Mouse (Mus musculus) left cerebral cortex, postnatal 4 days (tissue): ENCODE results near the gene Oaz2. TPM values are rescaled to one million over a fixed set of nuclear protein-coding genes. Genes with fewer than 3 reads are reported as not detected.

ENCODE experiments used
- DNase-seq: peaks from one replicate; pipeline ENCODE4 v3.0.0-alpha.2; 2022
- intact Hi-C: fragments of 180-260 bp; cut with DNase I; formaldehyde crosslinking; loops from one replicate; pipeline ENCODE4 v1.15.1; 2025
- total RNA-seq, 2 experiments: library from RNA; stranded (reverse); gene quantifications; 2 replicates each; pipeline ENCODE4 v1.2.3; 2021

Oaz2 gene
- total RNA-seq: 100 to 1,000 TPM; 202 to 211 TPM

- DNase-seq: no peak
- intact Hi-C loops: no loop called here
Observed at GRCm38 (mm10) chr9:65667701-65668100, at the start of gene Oaz2. TSS of gene Oaz2 (plus strand) at chr9:65668001.

- intact Hi-C loops: no loop called here
Observed at GRCm38 (mm10) chr9:65619311-65619710, 48.5 kb upstream of the Oaz2 start.

GRCm38 (mm10) chr9:65621196-65621595 is 46.6 kb upstream of the Oaz2 start:
- no peak for DNase-seq
- intact Hi-C loops: no loop called here

More at GRCm38 (mm10) chr9:65619311-65619710, 48.5 kb upstream of the Oaz2 start:
- DNase-seq: no peak

GRCm38 (mm10) chr9:65621666-65622065 is 46.1 kb upstream of the Oaz2 start:
- intact Hi-C loops: no loop called here
- no peak for DNase-seq

- DNase-seq: no peak
- intact Hi-C loops: no loop called here
Observed at GRCm38 (mm10) chr9:65622826-65623225, 45.0 kb upstream of the Oaz2 start.

- DNase-seq: no peak
- intact Hi-C loops: no loop called here
Observed at GRCm38 (mm10) chr9:65624266-65624665, 43.5 kb upstream of the Oaz2 start.

GRCm38 (mm10) chr9:65629025-65629766 is 38.6 kb upstream of the Oaz2 start, which contains the start of gene Rbpms2:
TSS of gene Rbpms2 (plus strand) at chr9:65629648.
- intact Hi-C loops: no loop called here
- peak; percentile 4 for DNase-seq

GRCm38 (mm10) chr9:65629767-65630630 is 37.8 kb upstream of the Oaz2 start:
- intact Hi-C loops: no loop called here
- DNase-seq: peak; percentile 32

- intact Hi-C loops: no loop called here
Observed at GRCm38 (mm10) chr9:65630631-65631353, 37.0 kb upstream of the Oaz2 start.

GRCm38 (mm10) chr9:65631354-65632021 is 36.3 kb upstream of the Oaz2 start:
- intact Hi-C loops: no loop called here
- no peak for DNase-seq

More at GRCm38 (mm10) chr9:65630631-65631353, 37.0 kb upstream of the Oaz2 start:
- peak; percentile 12 for DNase-seq

GRCm38 (mm10) chr9:65635766-65636165 is 32.0 kb upstream of the Oaz2 start:
- no peak for DNase-seq
- intact Hi-C loops: no loop called here

GRCm38 (mm10) chr9:65636926-65637325 is 30.9 kb upstream of the Oaz2 start:
- DNase-seq: no peak
- intact Hi-C loops: no loop called here

- no peak for DNase-seq
- intact Hi-C loops: no loop called here
Observed at GRCm38 (mm10) chr9:65639065-65639464, 28.7 kb upstream of the Oaz2 start.

- intact Hi-C loops: no loop called here
Observed at GRCm38 (mm10) chr9:65640838-65641410, 26.9 kb upstream of the Oaz2 start.

GRCm38 (mm10) chr9:65641446-65642052 is 26.3 kb upstream of the Oaz2 start:
- no peak for DNase-seq
- intact Hi-C loops: no loop called here

More at GRCm38 (mm10) chr9:65640838-65641410, 26.9 kb upstream of the Oaz2 start:
- no peak for DNase-seq

GRCm38 (mm10) chr9:65642546-65642945 is 25.3 kb upstream of the Oaz2 start:
- DNase-seq: no peak
- intact Hi-C loops: no loop called here

GRCm38 (mm10) chr9:65644960-65645359 is 22.8 kb upstream of the Oaz2 start:
- DNase-seq: no peak
- intact Hi-C loops: no loop called here

- intact Hi-C loops: no loop called here
- DNase-seq: no peak
Observed at GRCm38 (mm10) chr9:65645984-65646383, 21.8 kb upstream of the Oaz2 start.

- intact Hi-C loops: no loop called here
- DNase-seq: no peak
Observed at GRCm38 (mm10) chr9:65646782-65647181, 21.0 kb upstream of the Oaz2 start.

- intact Hi-C loops: no loop called here
- no peak for DNase-seq
Observed at GRCm38 (mm10) chr9:65648730-65649129, 19.1 kb upstream of the Oaz2 start.
